Mouse (Mus musculus) stomach, postnatal 0 days (tissue): Measurements from ENCODE around the gene Sema3b. TPM values are rescaled to one million over a fixed set of nuclear protein-coding genes. Genes with fewer than 3 reads are reported as not detected.
A peak's percentile ranks its signal among the peaks of the same experiment; 100 is the strongest.

Experiments
- ATAC-seq: fragments of 200-750 bp; cut with Nextera tagmentation; 2 replicates; pipeline ENCODE4 v1.8.0; 2017; ENCODE audit not compliant: low FRiP score, low TSS enrichment
- DNase-seq: peaks from one replicate; pipeline ENCODE4 v3.0.0-alpha.2; 2016; ENCODE audit warnings: low spot score
- H3K27ac ChIP-seq: fragments of 300-500 bp; sonication (generic); replicated peaks from 2 replicates; pipeline ENCODE4 v1.5.1; 2014; ENCODE audit warnings: mild to moderate bottlenecking, control low read depth
- H3K27me3 ChIP-seq: fragments of 300-500 bp; sonication (generic); 2 replicates; pipeline ENCODE4 v1.6.1; 2014; ENCODE audit warnings: low read length; ENCODE audit not compliant: control insufficient read depth, insufficient read depth
- H3K36me3 ChIP-seq: fragments of 300-500 bp; sonication (generic); 2 replicates; pipeline ENCODE4 v1.6.1; 2014; ENCODE audit warnings: low read length, mixed read lengths; ENCODE audit not compliant: control insufficient read depth, insufficient read depth
- H3K4me1 ChIP-seq: fragments of 300-500 bp; sonication (generic); replicated peaks from 2 replicates; pipeline ENCODE4 v1.6.1; 2014; ENCODE audit warnings: antibody characterized with exemption; ENCODE audit not compliant: control insufficient read depth, insufficient read depth
- H3K4me2 ChIP-seq: fragments of 300-500 bp; sonication (generic); replicated peaks from 2 replicates; pipeline ENCODE4 v1.6.1; 2014; ENCODE audit warnings: low read depth, mild to moderate bottlenecking, control low read depth, moderate library complexity
- H3K4me3 ChIP-seq: fragments of 300-500 bp; sonication (generic); 2 replicates; pipeline ENCODE4 v1.5.1; 2014; ENCODE audit warnings: low read depth, low read length, control low read depth
- H3K9ac ChIP-seq: fragments of 300-500 bp; sonication (generic); 2 replicates; pipeline ENCODE4 v1.6.1; 2014; ENCODE audit warnings: mild to moderate bottlenecking, low read length, control low read depth, mixed read lengths
- H3K9me3 ChIP-seq: fragments of 300-500 bp; sonication (generic); 2 replicates; pipeline ENCODE4 v1.6.1; 2016; ENCODE audit warnings: low read length; ENCODE audit not compliant: control insufficient read depth
- CTCF ChIP-seq: IDR thresholded peaks from 2 replicates; pipeline ENCODE4 v1.5.1; 2016; ENCODE audit warnings: antibody characterized with exemption, low read depth, mild to moderate bottlenecking, moderate library complexity
- EP300 ChIP-seq: optimal IDR thresholded peaks from 2 replicates; pipeline ENCODE3; 2016; ENCODE audit warnings: antibody characterized with exemption
- WGBS: fragments of 180-500 bp; shearing (Covaris S2); extraction: QIAGEN DNeasy Blood & Tissue Kit; methylation state at CpG from one replicate; pipeline ENCODE4 v1.1.7; 2014; 5-methylcytosine and 5-hydroxymethylcytosine counted together
- polyA plus RNA-seq: library from polyadenylated mRNA; unstranded; fragments of >200 nt; fragmentation: Nextera tagmentation; extraction: Ambion mirVana; gene quantifications from 2 replicates; pipeline ENCODE4 v1.2.1, GENCODE M21; 2015

Sema3b gene
- polyA plus RNA-seq, 1 experiment from 2014 or later = 16.3 TPM

DNA sequence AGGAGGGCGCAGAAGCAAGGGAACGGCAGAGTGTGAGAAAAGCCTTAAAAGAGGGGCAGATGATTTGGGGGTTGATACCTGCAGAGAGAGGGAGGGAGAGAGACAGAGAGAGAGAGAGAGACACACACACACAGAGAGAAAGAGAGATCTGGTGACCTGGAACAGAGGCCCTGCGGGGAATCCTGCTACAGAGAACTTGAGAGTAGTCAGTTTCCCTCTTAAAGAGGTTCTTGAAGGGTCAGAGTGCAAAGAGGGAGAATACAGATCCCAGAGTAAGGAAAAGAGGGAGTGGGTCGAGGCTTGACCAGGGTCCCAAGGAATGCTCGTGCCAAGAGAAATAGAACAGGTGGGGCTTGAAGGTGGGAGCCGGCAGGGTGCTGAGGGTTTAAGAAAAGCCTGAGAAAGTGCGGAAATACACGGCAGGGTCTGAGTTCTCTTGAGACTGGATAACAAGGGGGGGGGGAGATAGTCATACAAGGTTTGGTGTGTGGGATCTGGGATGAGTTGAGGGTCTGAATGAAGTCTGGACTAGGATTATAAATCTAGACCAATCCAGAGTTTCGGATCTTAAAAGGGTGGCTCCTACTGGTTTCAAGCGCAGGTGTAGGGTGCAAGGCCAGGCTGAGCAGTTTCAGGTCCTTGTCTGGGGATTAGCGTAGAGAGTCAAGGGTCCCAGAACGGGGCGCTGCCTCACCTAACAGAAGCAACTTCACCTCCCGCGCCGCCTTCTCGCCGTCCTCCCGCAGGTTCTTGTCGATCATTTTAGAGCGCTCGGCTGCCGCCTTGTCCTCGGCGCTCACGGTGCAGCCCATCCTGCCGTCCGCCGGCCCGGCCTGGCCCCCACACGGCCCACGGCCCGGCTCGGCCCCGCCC lies 25.6 kb upstream of the Sema3b start:
- Histone ChIP-seq H3K27me3 (no peaks in the 10 kb centered on the region), H3K4me1 (peaks cover 16% of the 10 kb centered on the region), H3K4me2 (peak overlapping the region; percentile 99), H3K27ac (peak overlapping the region; percentile 93), H3K36me3 (no peaks in the 10 kb centered on the region), H3K4me3 (peak overlapping the region; percentile 83), H3K9ac (peak overlapping the region; percentile 94), H3K9me3 (no peaks in the 10 kb centered on the region)
- TF ChIP-seq CTCF = no peak
- TF ChIP-seq EP300 = no peak
- 1% methylated on average over 33 of the region's 35 CpGs for WGBS
- ATAC-seq (no peak), DNase-seq (no peak)

- no peaks in the 10 kb centered on the region for H3K27me3 ChIP-seq
- H3K9ac ChIP-seq = peak overlapping the region; percentile 94
- no peak for DNase-seq
- peak overlapping the region; percentile 99 for H3K4me2 ChIP-seq
- 0% methylated on average over 15 of the region's 15 CpGs for WGBS
- TF ChIP-seq EP300 (no peak), CTCF (no peak)
- no peaks in the 10 kb centered on the region for H3K36me3 ChIP-seq
- H3K27ac ChIP-seq = peak overlapping the region; percentile 93
- H3K9me3 ChIP-seq = no peaks in the 10 kb centered on the region
- 0 out of 2 replicates have a peak, but pooled peaks have one; percentile 4 for ATAC-seq
- peak overlapping the region; percentile 83 for H3K4me3 ChIP-seq
- H3K4me1 ChIP-seq = peaks cover 21% of the 10 kb centered on the region
These were observed 24.8 kb upstream of the Sema3b start for GRCm38 (mm10) chr9:107633661-107634405.

- peak; percentile 87 for DNase-seq
- Histone ChIP-seq H3K4me2 (peak overlapping the region; percentile 99), H3K9me3 (no peaks in the 10 kb centered on the region), H3K27me3 (no peaks in the 10 kb centered on the region), H3K36me3 (no peaks in the 10 kb centered on the region), H3K27ac (peak overlapping the region; percentile 93), H3K4me3 (peak overlapping the region; percentile 83), H3K9ac (peak overlapping the region; percentile 94), H3K4me1 (peaks cover 21% of the 10 kb centered on the region)
- 3% methylated on average over 33 of the region's 33 CpGs for WGBS
- peak; percentile 54; the same call in 1 of the 2 replicates for ATAC-seq
- TF ChIP-seq EP300 = peak; percentile 27
- no peak for TF ChIP-seq CTCF
These were observed 24.1 kb upstream of the Sema3b start for GRCm38 (mm10) chr9:107633091-107633660.

GRCm38 (mm10) chr9:107632478-107632877 lies 23.4 kb upstream of the Sema3b start:
- no peak for TF ChIP-seq CTCF
- TF ChIP-seq EP300 = no peak
- H3K4me3 ChIP-seq = peak overlapping the region; percentile 83
- ATAC-seq = no peak
- H3K9me3 ChIP-seq = no peaks in the 10 kb centered on the region
- H3K4me2 ChIP-seq = peak overlapping the region; percentile 99
- peak overlapping the region; percentile 94 for H3K9ac ChIP-seq
- peak overlapping the region; percentile 93 for H3K27ac ChIP-seq
- WGBS = 24% methylated on average over 6 of the region's 6 CpGs
- peaks cover 21% of the 10 kb centered on the region for H3K4me1 ChIP-seq
- H3K36me3 ChIP-seq = no peaks in the 10 kb centered on the region
- no peak for DNase-seq
- no peaks in the 10 kb centered on the region for H3K27me3 ChIP-seq

DNA sequence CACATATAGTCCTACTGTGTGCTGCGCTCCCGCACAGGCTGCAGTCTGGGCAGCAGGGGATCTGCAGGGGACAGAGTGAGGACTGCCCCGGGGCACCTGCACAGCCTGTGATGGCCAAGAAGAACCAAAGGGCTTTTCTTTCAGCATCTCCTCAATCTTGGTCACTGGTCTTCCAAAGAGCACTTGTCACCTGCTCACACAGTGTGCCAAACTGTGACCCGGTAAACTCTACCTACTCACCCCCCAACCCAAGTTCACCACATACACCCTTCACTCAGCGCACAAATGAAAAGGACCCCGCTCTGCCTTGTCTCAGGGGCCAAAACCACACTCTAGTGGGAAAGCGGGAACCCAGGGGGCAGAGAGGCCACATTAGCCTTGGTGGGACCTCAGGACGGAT lies 22.8 kb upstream of the Sema3b start:
- no peak for TF ChIP-seq CTCF
- TF ChIP-seq EP300 = no peak
- peak overlapping the region; percentile 20; the same call in 1 of the 2 replicates for H3K27ac ChIP-seq
- no peaks in the 10 kb centered on the region for H3K9me3 ChIP-seq
- no peak overlapping the region for H3K4me2 ChIP-seq
- no peaks in the 10 kb centered on the region for H3K27me3 ChIP-seq
- 88% methylated on average over 8 of the region's 8 CpGs for WGBS
- ATAC-seq = no peak
- DNase-seq = no peak
- H3K4me1 ChIP-seq = peaks cover 25% of the 10 kb centered on the region
- H3K36me3 ChIP-seq = no peaks in the 10 kb centered on the region
- no peak overlapping the region for H3K9ac ChIP-seq
- no peak overlapping the region for H3K4me3 ChIP-seq
